Mouse (Mus musculus) ovary, adult 2 months (tissue): Measurements from ENCODE around the gene Cpm. TPM values are rescaled to one million over a fixed set of nuclear protein-coding genes. Genes with fewer than 3 reads are reported as not detected.

Experiments
- polyA plus RNA-seq: library from polyadenylated mRNA; depleted of rRNA; stranded (reverse); fragments of >200 nt; gene quantifications from 2 replicates; pipeline ENCODE4 v1.2.3, GENCODE M21; 2012; rRNA removed

Gene Cpm
- polyA plus RNA-seq: 2.5 and 4.8 TPM in 2 replicates

DNA sequence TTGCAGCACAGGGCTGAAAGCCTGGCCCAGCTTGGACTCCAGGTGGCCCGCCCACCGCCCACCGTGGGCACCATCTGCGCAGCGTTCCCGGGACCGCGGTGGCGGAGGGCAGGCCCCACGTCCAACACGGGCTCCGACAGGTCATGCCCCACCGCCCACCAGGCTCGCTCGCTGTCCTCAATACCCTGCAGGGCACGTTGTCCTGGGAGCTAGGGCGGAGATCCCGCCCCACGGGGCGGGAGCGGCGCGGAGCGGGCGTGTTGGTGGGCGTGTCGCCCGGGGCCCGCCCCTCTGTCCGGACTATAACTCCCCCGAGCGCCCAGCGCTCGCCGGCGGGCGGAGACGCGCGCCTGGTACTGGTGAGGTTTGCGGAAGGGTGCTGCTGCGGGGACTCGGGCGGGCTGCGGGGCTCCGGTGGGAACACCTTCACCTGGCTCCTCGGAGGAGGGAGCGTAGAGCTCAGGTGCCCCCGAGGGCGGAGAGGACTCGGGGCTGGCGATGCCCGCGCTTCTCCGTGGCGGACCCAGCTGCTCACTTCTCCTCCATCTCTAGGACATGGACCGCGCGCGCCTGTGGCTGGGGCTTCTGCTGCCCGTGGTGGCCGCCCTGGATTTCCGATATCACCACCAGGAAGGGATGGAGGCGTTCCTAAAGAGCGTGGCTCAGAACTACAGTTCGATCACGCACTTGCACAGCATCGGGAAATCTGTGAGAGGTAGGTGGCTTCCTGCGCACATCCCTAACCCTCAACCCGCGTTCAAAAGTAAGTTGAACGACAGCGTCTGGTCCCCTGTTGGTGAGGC lies at the start of gene Cpm:
Gene Cpm, plus strand, starts transcription at position 332 of the 803 bp plus-strand sequence.

DNA sequence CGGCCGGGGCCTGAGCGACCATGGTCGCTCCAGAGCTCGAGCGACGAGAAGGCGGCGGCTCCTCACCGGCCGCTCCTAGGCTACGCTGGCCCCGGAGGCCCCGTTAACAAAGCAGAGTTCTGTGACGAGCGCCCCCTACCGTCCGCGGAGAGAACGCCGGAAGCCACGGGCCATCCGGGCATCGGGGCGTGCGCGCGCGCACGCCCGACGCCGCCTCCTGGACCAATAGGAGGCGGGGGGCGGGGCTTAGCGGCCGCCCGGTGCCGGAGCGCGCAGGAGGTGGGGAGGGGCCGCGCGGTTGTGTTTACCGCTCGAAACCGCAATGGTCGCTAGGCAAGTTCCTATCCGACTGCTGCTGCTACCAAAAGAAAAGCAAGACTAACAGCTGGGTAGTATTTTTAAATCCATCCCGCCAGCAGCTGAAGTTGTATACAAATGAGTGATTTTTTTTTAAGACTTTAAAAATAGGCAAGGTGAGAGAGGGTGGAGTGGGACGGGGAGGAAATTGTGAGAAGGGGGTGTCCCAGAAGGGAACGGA lies 81.4 kb downstream of the Cpm start, which contains the start of gene Mdm2:
Gene Mdm2, minus strand, starts transcription at position 155 of the 538 bp plus-strand sequence.

Other genes with a start within 250 kb of the Cpm start
- gene Cpsf6, start 249.5 kb upstream of the Cpm start, polyA plus RNA-seq: 89.5 and 150 TPM in 2 replicates
- 42.1 and 78.5 TPM in 2 replicates for gene Mdm2, start 81.3 kb downstream of the Cpm start, polyA plus RNA-seq
- gene Slc35e3, start 116.9 kb downstream of the Cpm start, polyA plus RNA-seq: 16.8 and 17.5 TPM in 2 replicates
- 7.5 and 7.8 TPM in 2 replicates for gene Nup107, start 163.2 kb downstream of the Cpm start, polyA plus RNA-seq
- gene Rap1b, start 216.5 kb downstream of the Cpm start, polyA plus RNA-seq: 33.4 and 54.4 TPM in 2 replicates